Mouse (Mus musculus) cortical plate, adult 2 months (tissue): ENCODE measurements around the gene Nostrin.

Experiments used
- CTCF ChIP-seq: fragments of 200-500 bp; IDR thresholded peaks from 2 replicates; pipeline ENCODE4 v1.5.1; 2011; ENCODE audit warnings: mild to moderate bottlenecking, control low read depth, low read length; ENCODE audit not compliant: insufficient read depth; ENCODE audit errors: extremely low read depth
- POLR2A ChIP-seq: fragments of 200-500 bp; IDR thresholded peaks from 2 replicates; pipeline ENCODE4 v1.6.1; 2011; ENCODE audit warnings: mild to moderate bottlenecking, low read length, control low read depth; ENCODE audit not compliant: insufficient read depth; ENCODE audit errors: extremely low read depth

DNA sequence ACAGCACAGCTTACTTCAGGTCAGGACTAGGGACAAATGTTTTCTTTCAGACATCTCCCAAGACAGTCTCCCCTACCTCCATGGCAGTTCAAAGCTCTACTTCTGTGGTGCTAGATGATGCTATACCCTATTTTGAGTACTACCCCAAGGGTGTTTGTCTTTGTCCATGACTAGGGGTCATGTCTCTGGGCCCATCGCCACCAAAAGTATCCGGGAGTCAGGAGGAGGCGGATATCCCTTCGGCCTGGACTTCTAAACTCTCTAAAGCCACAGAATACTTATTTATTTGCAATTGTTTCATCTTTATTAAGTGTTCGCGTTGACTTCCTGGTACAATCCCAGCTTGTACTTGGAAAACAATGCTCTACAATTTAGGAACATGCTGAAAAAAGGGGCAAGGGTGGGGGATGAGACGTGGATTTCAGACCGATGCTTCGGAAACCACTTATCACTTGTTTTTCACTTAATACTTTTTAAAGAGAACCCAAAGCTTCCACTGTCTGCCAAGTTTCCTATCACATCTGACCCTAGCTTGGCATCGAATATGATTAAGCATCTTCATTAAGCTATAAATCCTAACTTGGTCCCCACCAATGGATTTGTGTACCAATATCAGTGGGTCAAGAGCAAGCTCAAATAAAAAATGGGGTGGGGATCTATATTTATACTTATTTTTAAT lies 1.9 kb downstream of the Nostrin start:
- TF ChIP-seq CTCF (no peak), POLR2A (no peak)
